Mouse (Mus musculus): ENCODE measurements around the gene Skap1. TPM values are rescaled to one million over a fixed set of nuclear protein-coding genes. Genes with fewer than 3 reads are reported as not detected.

Skap1 gene
- polyA plus RNA-seq, 1 experiment from 2014 or later: 1.4 TPM

GRCm38 (mm10) chr11:96572515-96572914 lies 108.1 kb downstream of the Skap1 start:
- no peak overlapping the region for H3K9ac ChIP-seq (ENCODE audit: low read length)
- 38% methylated on average over 3 of the region's 3 CpGs for WGBS
- ATAC-seq (ENCODE audit: insufficient read depth, low FRiP score): no peak

DNA sequence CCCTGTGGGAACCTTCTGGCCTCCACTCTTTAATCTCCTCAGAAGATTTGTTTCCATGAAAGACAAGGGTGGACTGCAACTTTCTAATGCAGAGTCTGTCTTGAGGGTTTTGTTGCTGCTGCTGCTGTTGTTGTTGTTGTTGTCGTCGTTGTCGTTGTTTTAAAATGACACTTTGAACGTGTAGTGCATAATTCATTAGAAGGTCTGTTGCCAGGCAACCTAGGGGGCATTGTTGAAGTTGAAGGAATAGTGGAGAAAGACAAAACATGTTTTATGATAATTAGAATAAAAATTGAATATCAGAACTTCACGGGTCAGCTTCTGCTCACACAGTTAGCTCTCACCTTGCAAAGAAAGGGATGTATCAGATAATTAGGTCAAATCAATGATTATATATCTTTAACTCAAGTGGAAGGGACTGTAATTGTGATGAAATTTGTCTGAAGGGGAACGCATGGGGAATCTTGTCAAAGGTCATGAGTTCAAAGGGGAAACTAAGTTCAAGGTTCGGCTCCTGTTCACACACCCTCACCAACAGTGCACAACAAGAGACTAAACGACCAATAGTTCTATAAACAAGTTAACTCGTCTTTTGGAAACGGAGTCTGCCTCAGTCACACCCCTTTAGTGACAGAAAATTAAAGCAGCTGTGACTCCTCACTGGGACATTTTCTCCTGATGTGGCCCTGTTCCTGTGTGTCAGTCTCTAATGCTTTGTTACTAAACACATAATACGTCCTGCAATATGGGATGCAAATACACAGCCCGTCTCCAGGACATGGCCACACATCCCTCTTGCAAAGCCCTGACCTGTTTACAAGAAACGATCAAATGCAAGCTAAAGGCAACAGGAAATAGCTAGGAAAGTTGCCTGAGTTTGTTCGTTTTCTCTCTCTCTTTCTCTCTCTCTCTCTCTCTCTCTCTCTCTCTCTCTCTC lies 112.4 kb downstream of the Skap1 start:
- H3K4me2 ChIP-seq (ENCODE audit: low read depth, low read length): no peak overlapping the region
- H3K36me3 ChIP-seq (ENCODE audit: control insufficient read depth, insufficient read depth, low read length): no peaks in the 10 kb centered on the region
- ATAC-seq (ENCODE audit: insufficient read depth, low FRiP score): no peak
- H3K27me3 ChIP-seq (ENCODE audit: control insufficient read depth, insufficient read depth, low read length): no peaks in the 10 kb centered on the region
- 37% methylated on average over 14 of the region's 14 CpGs for WGBS
- H3K9me3 ChIP-seq (replicated peaks; ENCODE audit: control insufficient read depth, low read length): no peaks in the 10 kb centered on the region
- H3K9ac ChIP-seq (ENCODE audit: low read length): no peak overlapping the region
- peaks cover 10% of the 10 kb centered on the region for H3K4me1 ChIP-seq (ENCODE audit: control insufficient read depth, insufficient read depth, low read length)
- H3K4me3 ChIP-seq (replicated peaks; ENCODE audit: low read length): no peak overlapping the region
- no peak overlapping the region for H3K27ac ChIP-seq (ENCODE audit: low read length)

More at GRCm38 (mm10) chr11:96572515-96572914, 108.1 kb downstream of the Skap1 start:
- H3K4me3 ChIP-seq (replicated peaks; ENCODE audit: low read length): no peak overlapping the region
- no peaks in the 10 kb centered on the region for H3K9me3 ChIP-seq (replicated peaks; ENCODE audit: control insufficient read depth, low read length)
- no peaks in the 10 kb centered on the region for H3K4me1 ChIP-seq (ENCODE audit: control insufficient read depth, insufficient read depth, low read length)
- no peaks in the 10 kb centered on the region for H3K27me3 ChIP-seq (ENCODE audit: control insufficient read depth, insufficient read depth, low read length)
- no peak overlapping the region for H3K4me2 ChIP-seq (ENCODE audit: low read depth, low read length)
- no peaks in the 10 kb centered on the region for H3K36me3 ChIP-seq (ENCODE audit: control insufficient read depth, insufficient read depth, low read length)
- H3K27ac ChIP-seq (ENCODE audit: low read length): no peak overlapping the region

DNA sequence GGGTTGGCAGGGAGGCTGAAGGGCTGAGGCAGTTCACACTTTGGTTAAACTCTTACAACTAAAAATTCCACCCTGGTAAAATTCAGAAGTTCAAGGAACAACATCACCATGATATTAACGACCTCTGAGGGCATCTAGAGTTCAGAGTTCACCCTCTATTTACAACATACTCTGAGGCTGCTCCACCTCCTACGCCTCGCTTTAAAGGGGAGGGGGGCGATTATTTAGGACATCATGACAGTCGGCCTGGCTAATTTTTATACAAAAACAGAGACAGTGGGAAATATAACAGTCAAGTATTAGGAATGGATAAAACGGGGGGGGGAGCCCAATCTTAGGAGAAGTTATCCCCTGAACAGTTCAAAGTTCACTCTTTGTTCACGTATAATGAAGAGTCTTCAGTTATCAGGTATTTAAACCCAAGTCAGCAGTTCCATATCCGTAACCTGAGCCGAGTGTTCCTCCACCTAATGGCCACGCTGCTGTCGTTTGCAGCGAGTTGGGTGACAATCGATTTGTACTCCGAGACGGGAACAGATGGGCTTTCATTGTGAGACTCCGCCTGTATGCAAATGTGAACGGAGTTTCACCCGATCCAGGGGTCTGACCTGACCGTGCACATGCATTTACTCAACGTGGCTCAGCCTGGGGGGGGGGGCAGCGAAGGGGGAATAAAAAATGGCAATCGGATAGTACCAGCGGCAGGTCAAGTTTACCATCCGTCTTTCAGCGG lies 114.3 kb downstream of the Skap1 start:
- Histone ChIP-seq H3K4me1 (ENCODE audit: control insufficient read depth, insufficient read depth, low read length) (peaks cover 10% of the 10 kb centered on the region), H3K27me3 (ENCODE audit: control insufficient read depth, insufficient read depth, low read length) (no peaks in the 10 kb centered on the region), H3K36me3 (ENCODE audit: control insufficient read depth, insufficient read depth, low read length) (no peaks in the 10 kb centered on the region), H3K27ac (ENCODE audit: low read length) (no peak overlapping the region), H3K9ac (ENCODE audit: low read length) (no peak overlapping the region), H3K9me3 (replicated peaks; ENCODE audit: control insufficient read depth, low read length) (no peaks in the 10 kb centered on the region), H3K4me3 (replicated peaks; ENCODE audit: low read length) (peak overlapping the region; percentile 26), H3K4me2 (ENCODE audit: low read depth, low read length) (peak overlapping the region; percentile 48)
- WGBS: 7% methylated on average over 25 of the region's 25 CpGs
- ATAC-seq (ENCODE audit: insufficient read depth, low FRiP score): no peak

GRCm38 (mm10) chr11:96581604-96582384 lies 117.4 kb downstream of the Skap1 start:
- WGBS: 44% methylated on average over 10 of the region's 10 CpGs
- Histone ChIP-seq H3K27me3 (ENCODE audit: control insufficient read depth, insufficient read depth, low read length) (no peaks in the 10 kb centered on the region), H3K4me2 (ENCODE audit: low read depth, low read length) (no peak overlapping the region), H3K4me1 (ENCODE audit: control insufficient read depth, insufficient read depth, low read length) (peaks cover 10% of the 10 kb centered on the region), H3K36me3 (ENCODE audit: control insufficient read depth, insufficient read depth, low read length) (no peaks in the 10 kb centered on the region), H3K9me3 (replicated peaks; ENCODE audit: control insufficient read depth, low read length) (no peaks in the 10 kb centered on the region), H3K27ac (ENCODE audit: low read length) (no peak overlapping the region), H3K9ac (ENCODE audit: low read length) (no peak overlapping the region), H3K4me3 (replicated peaks; ENCODE audit: low read length) (no peak overlapping the region)
- no peak for ATAC-seq (ENCODE audit: insufficient read depth, low FRiP score)

DNA sequence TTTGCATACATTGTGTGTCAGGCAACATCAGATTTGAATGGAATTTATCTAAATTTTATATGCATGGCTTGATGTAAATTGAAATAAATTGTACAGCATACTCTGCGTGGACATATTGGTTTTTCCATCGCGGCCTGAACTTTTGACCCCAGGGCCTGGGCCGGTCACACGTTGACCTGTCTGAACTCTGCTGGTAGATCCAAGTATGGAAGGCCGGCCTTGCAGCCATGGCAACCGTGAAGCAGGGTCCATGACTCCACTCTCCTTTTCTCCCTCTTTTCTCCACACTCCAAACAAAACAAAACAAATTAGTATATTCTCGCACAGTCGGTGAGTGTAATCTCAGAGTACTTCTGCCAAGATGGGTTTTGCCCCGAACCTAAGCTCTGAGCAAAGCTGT lies 118.2 kb downstream of the Skap1 start:
- H3K4me3 ChIP-seq (replicated peaks; ENCODE audit: low read length): no peak overlapping the region

GRCm38 (mm10) chr11:96589828-96590227 lies 125.4 kb downstream of the Skap1 start:
- H3K9ac ChIP-seq (ENCODE audit: low read length): no peak overlapping the region
- 58% methylated on average over 3 of the region's 3 CpGs for WGBS
- ATAC-seq (ENCODE audit: insufficient read depth, low FRiP score): no peak
- H3K27ac ChIP-seq (ENCODE audit: low read length): no peak overlapping the region
- no peaks in the 10 kb centered on the region for H3K36me3 ChIP-seq (ENCODE audit: control insufficient read depth, insufficient read depth, low read length)
- no peak overlapping the region for H3K4me2 ChIP-seq (ENCODE audit: low read depth, low read length)
- no peaks in the 10 kb centered on the region for H3K9me3 ChIP-seq (replicated peaks; ENCODE audit: control insufficient read depth, low read length)
- no peak overlapping the region for H3K4me3 ChIP-seq (replicated peaks; ENCODE audit: low read length)
- H3K4me1 ChIP-seq (ENCODE audit: control insufficient read depth, insufficient read depth, low read length): peaks cover 8% of the 10 kb centered on the region; the same call in 1 of the 2 replicates
- H3K27me3 ChIP-seq (ENCODE audit: control insufficient read depth, insufficient read depth, low read length): no peaks in the 10 kb centered on the region

More for the DNA sequence above, 118.2 kb downstream of the Skap1 start:
- no peak overlapping the region for H3K4me2 ChIP-seq (ENCODE audit: low read depth, low read length)
- H3K36me3 ChIP-seq (ENCODE audit: control insufficient read depth, insufficient read depth, low read length): no peaks in the 10 kb centered on the region
- ATAC-seq (ENCODE audit: insufficient read depth, low FRiP score): no peak
- H3K27ac ChIP-seq (ENCODE audit: low read length): no peak overlapping the region
- peaks cover 10% of the 10 kb centered on the region for H3K4me1 ChIP-seq (ENCODE audit: control insufficient read depth, insufficient read depth, low read length)
- H3K9me3 ChIP-seq (replicated peaks; ENCODE audit: control insufficient read depth, low read length): no peaks in the 10 kb centered on the region
- no peak overlapping the region for H3K9ac ChIP-seq (ENCODE audit: low read length)
- no peaks in the 10 kb centered on the region for H3K27me3 ChIP-seq (ENCODE audit: control insufficient read depth, insufficient read depth, low read length)
- 26% methylated on average over 10 of the region's 10 CpGs for WGBS

GRCm38 (mm10) chr11:96595890-96596289 lies 131.5 kb downstream of the Skap1 start:
- no peaks in the 10 kb centered on the region for H3K9me3 ChIP-seq (replicated peaks; ENCODE audit: control insufficient read depth, low read length)
- no peaks in the 10 kb centered on the region for H3K27me3 ChIP-seq (ENCODE audit: control insufficient read depth, insufficient read depth, low read length)
- no peak overlapping the region for H3K27ac ChIP-seq (ENCODE audit: low read length)
- peaks cover 12% of the 10 kb centered on the region; the same call in 1 of the 2 replicates for H3K4me1 ChIP-seq (ENCODE audit: control insufficient read depth, insufficient read depth, low read length)
- ATAC-seq (ENCODE audit: insufficient read depth, low FRiP score): no peak
- no peaks in the 10 kb centered on the region for H3K36me3 ChIP-seq (ENCODE audit: control insufficient read depth, insufficient read depth, low read length)
- 14% methylated on average over 12 of the region's 12 CpGs for WGBS
- no peak overlapping the region for H3K9ac ChIP-seq (ENCODE audit: low read length)
- peak overlapping the region; percentile 42 for H3K4me2 ChIP-seq (ENCODE audit: low read depth, low read length)
- 0 out of 2 replicates have a peak overlapping the region, but pooled peaks have one; percentile 7 for H3K4me3 ChIP-seq (replicated peaks; ENCODE audit: low read length)

DNA sequence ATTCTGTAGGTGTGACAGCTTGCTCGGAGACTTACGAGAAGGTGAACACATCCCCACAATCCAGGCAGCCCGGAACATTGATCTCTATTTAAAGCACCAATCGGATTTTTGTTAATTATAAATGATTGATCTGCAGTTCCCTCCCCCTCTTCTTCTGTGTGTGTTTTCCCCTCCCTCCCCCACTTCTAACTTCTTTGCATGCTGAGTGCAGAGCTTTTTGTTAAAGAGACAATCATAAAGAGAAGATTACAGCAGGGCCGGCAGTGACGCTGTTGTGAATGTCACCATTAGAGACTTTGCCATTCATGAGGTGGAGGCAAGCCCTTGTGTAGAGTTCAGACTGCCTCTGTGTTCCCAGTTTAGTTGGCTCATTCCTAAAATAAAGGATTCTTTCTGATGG lies 131.9 kb downstream of the Skap1 start:
- WGBS: 23% methylated on average over 6 of the region's 6 CpGs
- Histone ChIP-seq H3K27me3 (ENCODE audit: control insufficient read depth, insufficient read depth, low read length) (no peaks in the 10 kb centered on the region), H3K9me3 (replicated peaks; ENCODE audit: control insufficient read depth, low read length) (no peaks in the 10 kb centered on the region), H3K36me3 (ENCODE audit: control insufficient read depth, insufficient read depth, low read length) (no peaks in the 10 kb centered on the region), H3K4me1 (ENCODE audit: control insufficient read depth, insufficient read depth, low read length) (peaks cover 12% of the 10 kb centered on the region; the same call in 1 of the 2 replicates), H3K27ac (ENCODE audit: low read length) (no peak overlapping the region), H3K9ac (ENCODE audit: low read length) (no peak overlapping the region), H3K4me3 (replicated peaks; ENCODE audit: low read length) (0 out of 2 replicates have a peak overlapping the region, but pooled peaks have one; percentile 7), H3K4me2 (ENCODE audit: low read depth, low read length) (peak overlapping the region; percentile 42)
- no peak for ATAC-seq (ENCODE audit: insufficient read depth, low FRiP score)

All from stomach, embryonic 16.5 days (tissue).